Mouse (Mus musculus) liver, embryonic 13.5 days (tissue): ENCODE measurements around the gene Pdpk1. TPM values are rescaled to one million over a fixed set of nuclear protein-coding genes. Genes with fewer than 3 reads are reported as not detected.
A peak's percentile ranks its signal among the peaks of the same experiment; 100 is the strongest.

Experiments
- ATAC-seq: fragments of 200-750 bp; cut with Nextera tagmentation; 2 replicates; pipeline ENCODE4 v1.8.0; 2017; ENCODE audit warnings: low read depth, mild to moderate bottlenecking, moderate number of reproducible peaks, moderate library complexity
- DNase-seq: peaks from one replicate; pipeline ENCODE4 v3.0.0; 2022
- H3K27ac ChIP-seq: fragments of 300-500 bp; sonication (generic); 2 replicates; pipeline ENCODE4 v1.5.1; 2015; ENCODE audit warnings: moderate library complexity, mild to moderate bottlenecking, inconsistent platforms
- H3K27me3 ChIP-seq: fragments of 300-500 bp; sonication (generic); 2 replicates; pipeline ENCODE4 v1.6.1; 2015; ENCODE audit warnings: mild to moderate bottlenecking, inconsistent platforms
- H3K36me3 ChIP-seq: fragments of 300-500 bp; sonication (generic); 2 replicates; pipeline ENCODE4 v1.6.1; 2015; ENCODE audit warnings: mild to moderate bottlenecking, inconsistent platforms
- H3K4me1 ChIP-seq: fragments of 300-500 bp; sonication (generic); replicated peaks from 2 replicates; pipeline ENCODE4 v1.6.1; 2015; ENCODE audit warnings: inconsistent platforms
- H3K4me2 ChIP-seq: fragments of 300-500 bp; sonication (generic); 2 replicates; pipeline ENCODE4 v1.6.1; 2015; ENCODE audit warnings: inconsistent platforms, mild to moderate bottlenecking, moderate library complexity
- H3K4me3 ChIP-seq: fragments of 300-500 bp; sonication (generic); replicated peaks from 2 replicates; pipeline ENCODE4 v1.5.1; 2015; ENCODE audit warnings: mild to moderate bottlenecking, inconsistent platforms
- H3K9ac ChIP-seq: fragments of 300-500 bp; sonication (generic); 2 replicates; pipeline ENCODE4 v1.6.1; 2015; ENCODE audit warnings: mild to moderate bottlenecking, inconsistent platforms
- H3K9me3 ChIP-seq: fragments of 300-500 bp; sonication (generic); replicated peaks from 2 replicates; pipeline ENCODE4 v1.6.1; 2016; ENCODE audit warnings: inconsistent platforms
- WGBS: fragments of 180-500 bp; shearing (Covaris S2); methylation state at CpG from one replicate; pipeline ENCODE4 v1.1.7; 2015; ENCODE audit not compliant: insufficient replicate concordance; 5-methylcytosine and 5-hydroxymethylcytosine counted together
- polyA plus RNA-seq: library from polyadenylated mRNA; unstranded; fragments of >200 nt; fragmentation: Nextera tagmentation; extraction: Ambion mirVana; gene quantifications from 2 replicates; pipeline ENCODE4 v1.2.1, GENCODE M21; 2015

Pdpk1 gene
- polyA plus RNA-seq, 1 experiment from 2014 or later, result 26.8 TPM

DNA sequence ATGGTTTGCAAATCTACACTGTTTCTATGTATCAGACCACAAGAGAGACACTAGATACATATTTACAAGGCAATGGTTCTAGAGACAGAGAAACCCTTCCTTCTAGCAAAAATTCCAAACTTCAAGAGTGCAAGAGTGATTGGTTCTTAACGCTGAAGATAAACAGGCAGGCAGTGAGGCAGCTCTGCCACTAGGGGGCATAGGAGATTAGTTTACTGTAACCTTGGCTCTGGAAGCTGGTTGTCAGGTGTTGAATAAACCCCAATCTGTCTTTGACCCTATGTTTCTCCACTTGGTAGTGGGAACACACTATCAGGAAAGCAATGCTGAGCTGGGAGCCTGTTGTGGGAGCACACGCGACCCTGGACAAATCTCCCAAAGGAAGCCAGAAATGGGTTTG is 22.7 kb upstream of the Pdpk1 start:
- no peak overlapping the region for H3K9ac ChIP-seq
- H3K27ac ChIP-seq, result no peak overlapping the region
- peaks cover 30% of the 10 kb centered on the region for H3K4me1 ChIP-seq
- H3K4me3 ChIP-seq, result no peak overlapping the region
- 3% methylated on average over 3 of the region's 3 CpGs for WGBS
- no peaks in the 10 kb centered on the region for H3K9me3 ChIP-seq
- H3K4me2 ChIP-seq, result no peak overlapping the region
- ATAC-seq (no peak), DNase-seq (peak; percentile 59)
- H3K36me3 ChIP-seq, result 0 out of 2 replicates have a peak, but pooled peaks cover 4% of the 10 kb centered on the region
- H3K27me3 ChIP-seq, result no peaks in the 10 kb centered on the region

DNA sequence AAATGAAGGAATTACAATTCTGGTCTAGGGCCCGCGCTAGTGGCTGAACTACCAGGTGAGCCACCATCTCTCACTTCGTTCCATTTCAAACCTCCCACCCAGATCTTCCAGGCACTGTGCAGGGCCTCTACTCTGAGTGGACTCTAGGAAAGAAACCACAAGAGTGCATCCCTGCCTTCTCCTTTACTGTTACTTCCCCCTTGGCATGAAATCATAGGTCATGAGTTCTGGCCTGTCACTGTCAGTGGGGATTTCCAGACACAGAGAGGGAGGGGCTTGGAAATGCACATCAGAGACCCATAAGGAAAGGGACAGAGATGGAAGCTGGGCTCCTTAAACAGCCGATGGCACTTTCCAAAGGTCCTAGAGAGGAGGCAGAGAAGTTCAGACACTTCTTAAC is 21.0 kb upstream of the Pdpk1 start:
- ATAC-seq, result no peak
- Histone ChIP-seq H3K36me3 (peaks cover 17% of the 10 kb centered on the region), H3K4me2 (no peak overlapping the region), H3K4me3 (no peak overlapping the region), H3K9me3 (no peaks in the 10 kb centered on the region), H3K9ac (no peak overlapping the region), H3K27me3 (no peaks in the 10 kb centered on the region), H3K4me1 (peaks cover 47% of the 10 kb centered on the region), H3K27ac (peak overlapping the region; percentile 94)
- 79% methylated on average over 4 of the region's 4 CpGs for WGBS
- no peak for DNase-seq

DNA sequence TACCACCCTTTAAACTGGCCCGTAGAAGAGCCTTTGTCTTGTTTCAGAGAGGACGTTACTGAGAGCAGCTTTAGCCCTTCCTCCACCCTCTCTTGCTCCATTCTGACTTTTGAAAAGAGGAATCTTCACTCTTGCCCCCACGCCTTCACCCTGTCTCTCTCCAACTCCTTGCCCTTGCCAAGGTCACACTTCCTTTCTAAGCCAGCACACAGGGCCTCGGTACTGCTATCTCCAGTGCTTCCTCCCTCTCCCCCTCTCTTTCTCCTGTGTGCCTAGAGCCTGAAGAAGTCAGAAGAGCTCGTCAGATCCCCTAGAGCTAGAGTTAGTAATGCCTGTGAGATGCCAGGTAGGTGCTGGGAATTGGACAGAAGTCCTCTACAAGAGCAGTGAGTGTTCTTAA is 20.0 kb upstream of the Pdpk1 start:
- 44% methylated on average over 5 of the region's 5 CpGs for WGBS
- no peaks in the 10 kb centered on the region for H3K27me3 ChIP-seq
- H3K27ac ChIP-seq, result peak overlapping the region; percentile 94

DNA sequence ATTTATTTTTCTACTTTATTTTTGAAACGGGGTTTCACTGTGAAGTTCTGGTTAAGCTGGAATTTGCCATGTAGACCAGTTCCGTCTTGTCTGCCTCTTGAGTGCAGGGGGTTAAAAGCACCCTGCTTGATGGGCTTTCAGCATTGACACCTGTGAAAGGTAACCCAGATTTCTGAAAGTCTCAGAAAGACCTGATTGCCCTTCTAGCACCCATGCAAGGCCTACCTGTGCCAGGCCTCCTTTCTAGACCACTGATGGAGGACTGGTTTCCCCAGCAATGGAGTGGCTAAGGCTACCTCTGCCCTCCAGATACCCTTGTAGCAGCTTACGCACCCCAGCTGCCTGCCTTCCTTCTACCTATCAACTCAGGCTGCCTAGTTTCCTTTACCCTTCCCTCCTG is 19.4 kb upstream of the Pdpk1 start:
- 67% methylated on average over 3 of the region's 3 CpGs for WGBS
- no peak for DNase-seq
- ATAC-seq, result no peak
- Histone ChIP-seq H3K9ac (peak overlapping the region; percentile 90), H3K4me2 (peak overlapping the region; percentile 87), H3K4me1 (peaks cover 57% of the 10 kb centered on the region), H3K27me3 (no peaks in the 10 kb centered on the region), H3K4me3 (peak overlapping the region; percentile 83), H3K9me3 (no peaks in the 10 kb centered on the region), H3K27ac (peak overlapping the region; percentile 94), H3K36me3 (peaks cover 25% of the 10 kb centered on the region)

More for the DNA sequence above, 20.0 kb upstream of the Pdpk1 start:
- peak overlapping the region; percentile 90; the same call in 1 of the 2 replicates for H3K9ac ChIP-seq
- peak overlapping the region; percentile 87; the same call in 1 of the 2 replicates for H3K4me2 ChIP-seq
- peaks cover 51% of the 10 kb centered on the region for H3K4me1 ChIP-seq
- no peaks in the 10 kb centered on the region for H3K9me3 ChIP-seq
- ATAC-seq (no peak), DNase-seq (no peak)
- 0 out of 2 replicates have a peak overlapping the region, but pooled peaks have one; percentile 83 for H3K4me3 ChIP-seq
- peaks cover 19% of the 10 kb centered on the region for H3K36me3 ChIP-seq

DNA sequence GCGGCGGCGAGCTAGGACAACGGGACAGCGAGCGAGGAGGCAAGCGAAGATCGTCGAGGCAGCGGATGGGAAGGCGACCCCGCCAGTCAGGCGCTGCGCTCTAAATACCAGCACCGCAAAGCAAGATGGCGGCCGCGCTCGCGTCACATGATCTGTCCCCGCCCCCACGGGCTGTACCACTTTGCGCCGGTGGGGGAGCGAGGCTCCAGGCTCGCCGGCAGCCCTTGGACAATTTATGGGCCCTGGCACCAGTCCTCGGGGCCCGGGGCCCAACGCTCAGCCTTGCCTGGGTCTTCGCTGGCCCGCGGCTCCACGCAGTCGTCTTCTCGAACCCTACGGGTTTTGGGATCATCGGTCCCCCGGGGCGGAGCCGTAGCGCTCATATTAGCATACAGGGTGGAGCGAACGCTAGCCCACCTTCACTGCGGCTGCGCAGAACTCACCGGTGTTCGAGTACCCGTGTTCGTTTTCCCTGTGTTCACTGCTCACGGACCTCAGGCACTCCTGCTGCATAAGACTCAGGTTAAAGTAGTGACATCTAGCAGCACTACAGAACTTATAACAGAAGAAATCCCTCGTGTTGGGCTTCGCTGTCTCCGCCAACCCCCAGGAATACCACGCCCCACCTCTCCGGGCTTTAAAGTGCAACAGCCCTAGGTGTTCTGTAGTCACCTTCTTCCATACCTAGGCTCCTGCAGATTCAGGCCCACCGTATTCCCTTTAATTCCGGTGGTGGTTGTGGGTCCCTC is 18.8 kb upstream of the Pdpk1 start, which contains the start of gene Atp6v0c:
Gene Atp6v0c (minus strand): TSS at position 386 of the 749 bp plus-strand sequence.
- H3K9ac ChIP-seq, result peak within 1 kb of the TSS; percentile 90
- H3K27ac ChIP-seq, result peak within 1 kb of the TSS; percentile 94
- ATAC-seq, result peak; percentile 86
- H3K36me3 ChIP-seq, result peaks cover 31% of the 10 kb centered on the region
- under 1% methylated on average over 58 of the region's 58 CpGs for WGBS
- H3K9me3 ChIP-seq, result no peaks in the 10 kb centered on the region
- peak; percentile 92 for DNase-seq
- peaks cover 64% of the 10 kb centered on the region for H3K4me1 ChIP-seq
- H3K27me3 ChIP-seq, result no peaks in the 10 kb centered on the region
- H3K4me3 ChIP-seq, result peak within 1 kb of the TSS; percentile 83
- peak within 1 kb of the TSS; percentile 87 for H3K4me2 ChIP-seq

DNA sequence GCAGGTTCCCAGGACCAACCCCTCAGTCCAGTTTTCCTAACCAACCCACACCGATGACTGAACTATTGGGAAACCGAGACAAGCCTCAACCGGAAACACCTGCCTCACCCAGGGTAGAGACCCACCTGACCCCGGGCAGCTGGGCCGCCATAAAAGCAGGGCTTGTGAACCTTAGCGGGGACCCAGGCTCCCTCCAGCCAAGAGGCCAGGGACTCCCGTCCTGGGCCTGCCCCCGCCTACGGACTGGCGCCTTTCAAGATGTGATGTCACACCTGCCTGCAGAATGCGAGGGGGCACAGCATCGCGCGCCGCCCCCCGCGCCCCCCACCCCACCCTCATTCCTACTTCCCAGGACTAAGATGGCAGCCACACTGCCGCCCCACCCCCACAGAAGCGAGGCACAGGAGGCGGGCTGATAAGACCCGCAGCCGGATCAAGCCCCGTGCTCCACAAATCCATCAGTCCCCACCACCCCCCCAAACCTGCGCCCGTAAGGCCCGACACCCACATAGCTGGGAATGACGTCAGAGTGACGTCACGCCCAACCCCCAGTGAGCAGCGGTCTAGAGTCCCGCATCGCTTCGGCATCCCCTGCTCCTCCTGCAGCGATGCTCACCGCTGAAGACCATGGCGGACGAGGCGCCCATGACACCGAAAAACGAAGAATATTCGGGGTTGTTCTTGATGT is 18.0 kb upstream of the Pdpk1 start:
- H3K9ac ChIP-seq, result peak overlapping the region; percentile 90
- no peaks in the 10 kb centered on the region for H3K9me3 ChIP-seq
- ATAC-seq (peak; percentile 52), DNase-seq (peak; percentile 64)
- under 1% methylated on average over 40 of the region's 41 CpGs for WGBS
- peak overlapping the region; percentile 83 for H3K4me3 ChIP-seq
- peak overlapping the region; percentile 94 for H3K27ac ChIP-seq
- H3K4me2 ChIP-seq, result peak overlapping the region; percentile 87
- peaks cover 63% of the 10 kb centered on the region for H3K4me1 ChIP-seq
- H3K27me3 ChIP-seq, result no peaks in the 10 kb centered on the region
- H3K36me3 ChIP-seq, result peaks cover 32% of the 10 kb centered on the region

DNA sequence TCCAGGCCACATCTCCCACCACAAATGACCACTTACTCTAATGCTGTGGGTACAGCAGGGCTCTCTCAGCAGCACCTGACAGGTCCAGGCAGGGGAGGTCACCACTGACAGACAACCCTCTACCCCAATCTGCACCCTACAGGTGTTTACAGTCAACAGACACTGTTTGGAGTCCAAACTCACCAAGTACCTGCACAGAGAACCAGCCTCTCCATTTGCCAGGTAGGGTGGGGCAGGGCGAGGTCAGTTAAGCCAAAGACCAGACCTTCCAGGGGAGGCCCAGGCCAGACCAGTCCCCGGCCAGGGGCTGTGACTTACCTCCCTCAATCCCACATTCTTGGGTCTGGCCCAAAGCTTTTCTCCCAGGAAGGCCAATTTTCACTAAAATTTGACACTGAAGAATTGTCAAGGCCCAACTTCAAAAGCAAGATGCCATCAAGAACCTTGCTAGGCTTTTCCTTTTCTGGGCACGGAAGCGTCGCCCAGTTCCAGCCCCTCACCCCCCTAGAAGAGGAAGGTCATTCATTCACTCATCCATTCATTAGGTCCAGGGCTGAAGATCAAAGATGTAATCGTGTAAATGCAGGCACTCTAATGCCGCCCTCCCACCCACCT is 17.3 kb upstream of the Pdpk1 start:
- no peak for ATAC-seq
- H3K36me3 ChIP-seq, result peaks cover 32% of the 10 kb centered on the region
- 33% methylated on average over 7 of the region's 7 CpGs for WGBS

DNA sequence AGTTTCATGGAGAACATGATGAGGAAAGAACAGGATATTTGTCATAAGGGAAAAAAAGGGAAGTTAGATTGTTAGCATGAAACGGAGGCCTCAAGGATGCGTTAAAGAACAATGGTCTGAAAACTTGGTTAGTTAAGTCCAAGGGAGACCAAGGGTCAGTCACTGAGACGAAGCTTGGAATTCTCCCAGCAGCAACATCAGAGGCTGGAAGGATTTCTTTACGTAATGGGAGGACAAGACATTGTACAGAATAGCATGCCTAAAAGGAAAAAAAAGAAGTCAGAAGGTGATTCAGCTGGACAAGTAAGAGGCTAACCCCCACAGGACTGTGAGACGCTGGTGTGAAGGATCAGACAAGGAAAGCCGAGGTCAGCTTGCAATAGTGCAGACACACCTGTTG is 16.4 kb upstream of the Pdpk1 start:
- DNase-seq (no peak), ATAC-seq (no peak)
- Histone ChIP-seq H3K4me3 (peak overlapping the region; percentile 83), H3K27me3 (no peaks in the 10 kb centered on the region), H3K9me3 (no peaks in the 10 kb centered on the region), H3K9ac (peak overlapping the region; percentile 90; the same call in 1 of the 2 replicates), H3K27ac (peak overlapping the region; percentile 94), H3K4me2 (peak overlapping the region; percentile 87), H3K36me3 (peaks cover 32% of the 10 kb centered on the region), H3K4me1 (peaks cover 73% of the 10 kb centered on the region)
- 72% methylated on average over 6 of the region's 6 CpGs for WGBS

More for the DNA sequence above, 17.3 kb upstream of the Pdpk1 start:
- H3K27me3 ChIP-seq, result no peaks in the 10 kb centered on the region
- H3K9me3 ChIP-seq, result no peaks in the 10 kb centered on the region
- H3K4me2 ChIP-seq, result peak overlapping the region; percentile 87
- DNase-seq, result no peak
- H3K27ac ChIP-seq, result peak overlapping the region; percentile 94
- H3K9ac ChIP-seq, result peak overlapping the region; percentile 90
- peaks cover 66% of the 10 kb centered on the region for H3K4me1 ChIP-seq
- peak overlapping the region; percentile 83 for H3K4me3 ChIP-seq

DNA sequence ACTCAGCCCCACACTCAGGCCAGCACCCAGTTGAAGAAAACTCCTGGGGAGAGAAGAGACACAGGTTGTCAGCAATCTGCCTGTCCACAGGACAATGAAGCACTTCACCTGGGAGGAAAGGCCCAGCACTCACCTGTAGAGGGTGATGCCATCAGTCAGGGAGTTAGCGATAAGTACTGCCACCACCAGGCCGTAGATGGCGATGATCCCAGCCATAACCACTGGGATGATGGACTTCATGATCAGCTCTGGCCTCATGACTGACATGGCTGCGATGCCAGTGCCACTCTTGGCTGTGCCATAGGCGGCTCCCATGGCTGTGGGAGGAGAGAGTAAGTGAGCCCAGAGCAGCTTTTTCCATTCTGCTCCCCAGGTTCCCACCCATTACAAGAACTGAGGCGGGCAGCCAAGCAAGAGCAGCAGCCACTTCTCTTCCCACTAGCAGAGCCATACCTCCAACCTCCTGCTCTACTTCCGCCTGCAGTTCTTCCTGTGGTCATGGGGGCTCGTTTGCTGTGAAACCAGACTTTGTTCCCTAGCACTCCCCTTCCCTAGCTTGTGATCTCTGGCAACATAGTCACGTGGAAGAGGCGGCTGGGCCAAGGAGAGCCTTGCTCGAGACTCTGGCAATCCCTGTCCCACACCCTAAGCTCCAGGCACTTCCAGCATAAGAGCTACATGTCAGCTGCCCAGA is 14.0 kb upstream of the Pdpk1 start:
- Histone ChIP-seq H3K9me3 (no peaks in the 10 kb centered on the region), H3K4me2 (no peak overlapping the region), H3K36me3 (peaks cover 32% of the 10 kb centered on the region), H3K4me3 (no peak overlapping the region), H3K27ac (peak overlapping the region; percentile 37), H3K4me1 (peaks cover 59% of the 10 kb centered on the region), H3K9ac (no peak overlapping the region), H3K27me3 (no peaks in the 10 kb centered on the region)
- 69% methylated on average over 11 of the region's 11 CpGs for WGBS
- no peak for DNase-seq
- ATAC-seq, result no peak

DNA sequence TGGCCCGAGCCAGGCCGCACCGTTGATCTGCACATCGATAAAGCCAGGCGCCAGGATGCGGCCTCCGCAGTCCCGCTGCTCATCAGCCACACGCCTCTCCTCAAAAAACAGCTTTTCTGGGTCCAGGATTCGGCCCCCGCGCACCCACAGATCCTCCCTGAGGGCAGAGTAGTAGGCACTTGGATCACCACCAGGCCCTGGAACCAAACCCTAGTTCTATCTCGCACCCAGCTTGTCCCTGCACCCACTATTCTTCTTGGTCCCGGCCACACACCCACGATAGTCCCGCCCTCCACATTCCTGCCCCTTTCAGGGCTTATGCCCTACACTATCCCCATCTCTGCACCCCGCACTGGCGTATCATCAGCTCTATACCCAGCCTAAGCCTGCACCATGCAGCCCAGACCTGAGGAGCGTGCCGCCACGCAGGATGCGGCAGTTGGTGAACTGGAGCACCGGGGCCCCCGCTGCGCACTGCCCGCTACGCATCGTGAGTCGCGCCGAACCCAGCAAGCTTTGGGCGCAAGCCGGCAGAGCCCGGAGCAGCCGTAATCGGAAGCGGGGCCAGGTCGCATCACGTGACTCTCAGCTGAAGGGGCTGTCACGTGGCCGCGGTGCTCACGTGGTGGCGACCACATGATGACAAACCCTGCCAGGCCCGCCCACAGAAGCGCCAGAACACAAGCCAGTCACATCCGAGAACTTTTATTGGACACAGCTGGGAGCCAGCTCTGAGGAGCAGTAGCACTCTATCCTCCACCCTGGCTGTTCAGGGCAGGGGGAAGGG is 12.6 kb upstream of the Pdpk1 start, which contains the start of gene Amdhd2:
Gene Amdhd2 (minus strand): TSS at position 591 of the 787 bp plus-strand sequence.
- ATAC-seq (peak; percentile 84), DNase-seq (peak; percentile 88)
- under 1% methylated on average over 47 of the region's 47 CpGs for WGBS
- Histone ChIP-seq H3K27ac (peak within 1 kb of the TSS; percentile 97), H3K27me3 (no peaks in the 10 kb centered on the region), H3K4me1 (peaks cover 56% of the 10 kb centered on the region), H3K9me3 (no peaks in the 10 kb centered on the region), H3K36me3 (peaks cover 32% of the 10 kb centered on the region), H3K4me3 (peak within 1 kb of the TSS; percentile 73), H3K9ac (peak within 1 kb of the TSS; percentile 84), H3K4me2 (peak within 1 kb of the TSS; percentile 97)
